Comparison of ENCODE assay signal across 18 mouse cellular contexts in the genomic region with DNA sequence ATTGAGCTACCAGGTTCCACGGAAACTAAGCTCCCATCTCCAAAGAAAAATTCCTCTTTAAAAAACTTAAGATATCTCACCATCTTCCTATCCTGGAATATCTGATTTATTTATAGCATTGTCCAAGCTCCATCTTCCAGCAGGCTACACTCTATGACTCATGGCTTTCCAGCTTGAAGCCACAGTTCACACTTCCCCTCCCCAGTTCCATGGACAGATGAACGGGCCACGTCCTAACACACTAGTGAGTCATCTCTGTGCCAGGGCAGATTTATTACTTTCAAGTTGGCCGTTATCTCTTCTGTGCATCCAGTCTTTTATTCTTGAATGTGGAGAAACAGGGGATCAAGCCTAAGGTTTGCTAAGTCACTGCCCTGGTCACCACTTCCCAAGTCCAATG.
DNase-seq lines count a peak whose midpoint lies in the region; ATAC-seq and TF ChIP-seq lines count a peak whose summit lies in the region.
"Had no signal": no experiment of that assay in that cellular context is flagged by ENCODE, and none has a peak within 500 bp of the region (broad histone marks: within the 10 kb centered on the region; RNA-seq: fewer than 3 reads in every experiment).

No protein-coding gene starts in this region.

- H3K9me3 ChIP-seq in forebrain, embryonic 11.5 days (ENCODE audit: control insufficient read depth, low read length), result no peaks in the 10 kb centered on the region
- H3K9me3 ChIP-seq: hindbrain, embryonic 15.5 days; kidney, embryonic 15.5 days; midbrain, embryonic 10.5 days had no signal

- no peak overlapping the region for H3K27ac ChIP-seq in forebrain, embryonic 11.5 days (ENCODE audit: low read depth, low read length)
- H3K27ac ChIP-seq: hindbrain, embryonic 15.5 days; kidney, embryonic 15.5 days; midbrain, embryonic 10.5 days; stomach, postnatal 0 days had no signal

- H3ac ChIP-seq in myocyte (ENCODE audit: control insufficient read depth, insufficient read length), result no peak overlapping the region

- TF ChIP-seq POLR2A in myocyte (IDR thresholded peaks at IDR 0.05; ENCODE audit: insufficient read length, low read depth), result no peak

- H3K79me2 ChIP-seq in myocyte (ENCODE audit: control insufficient read depth, insufficient read depth), result no peaks in the 10 kb centered on the region

- H3K4me2 ChIP-seq in myocyte (ENCODE audit: low read depth), result no peak overlapping the region
- no peak overlapping the region for H3K4me2 ChIP-seq in forebrain, embryonic 11.5 days (ENCODE audit: low read depth, low read length, severe bottlenecking)
- H3K4me2 ChIP-seq: heart, embryonic 11.5 days; hindbrain, embryonic 15.5 days; kidney, embryonic 15.5 days had no signal

- 90% methylated on average over 4 of the region's 4 CpGs for WGBS in forebrain, embryonic 11.5 days

- no peaks in the 10 kb centered on the region for H3K27me3 ChIP-seq in myocyte (ENCODE audit: control insufficient read depth, insufficient read depth, insufficient read length)
- no peaks in the 10 kb centered on the region for H3K27me3 ChIP-seq in forebrain, embryonic 11.5 days (ENCODE audit: control insufficient read depth, insufficient read depth, low read length)
- H3K27me3 ChIP-seq: hindbrain, embryonic 15.5 days; kidney, embryonic 15.5 days had no signal

- no peaks in the 10 kb centered on the region for H3K4me1 ChIP-seq in forebrain, embryonic 11.5 days (replicated peaks; ENCODE audit: control insufficient read depth, insufficient read depth, low read length)
- H3K4me1 ChIP-seq: hindbrain, embryonic 15.5 days; kidney, embryonic 15.5 days; midbrain, embryonic 10.5 days had no signal

- H3K9ac ChIP-seq in forebrain, embryonic 11.5 days (ENCODE audit: low read length), result no peak overlapping the region
- H3K9ac ChIP-seq: hindbrain, embryonic 15.5 days; kidney, embryonic 15.5 days had no signal

- ATAC-seq in cerebellum, adult (ENCODE audit: insufficient number of reproducible peaks, low FRiP score, low TSS enrichment), result no peak; the same call in 1 of the 2 replicates
- no peak for ATAC-seq in forebrain, embryonic 11.5 days (replicated peaks; ENCODE audit: low FRiP score)
- ATAC-seq: intestine, embryonic 16.5 days had no signal

- peak; percentile 30 for DNase-seq in cerebellum, adult 9-11 months
- peak; percentile 7 for DNase-seq in lung, postnatal 14 days
- no peak for DNase-seq in lung, postnatal 25 days (ENCODE audit: low spot score)
- DNase-seq in adrenal gland, adult 2 months, result peak; percentile 74
- DNase-seq in forebrain, embryonic 11.5 days (ENCODE audit: low spot score), result no peak
- no peak for DNase-seq in thymus, postnatal 36 days
- DNase-seq: cerebellum, adult 11-12 months; heart, postnatal 14 days; layer of hippocampus, postnatal 36 days; left cerebral cortex, postnatal 4 days had no signal

- H3K4me3 ChIP-seq in myocyte, result no peak overlapping the region
- H3K4me3 ChIP-seq in forebrain, embryonic 11.5 days (ENCODE audit: low read depth, low read length), result no peak overlapping the region
- H3K4me3 ChIP-seq: hindbrain, embryonic 15.5 days; kidney, embryonic 15.5 days; midbrain, embryonic 10.5 days had no signal

- H3K36me3 ChIP-seq in myocyte (ENCODE audit: control insufficient read depth, insufficient read depth), result no peaks in the 10 kb centered on the region
- no peaks in the 10 kb centered on the region for H3K36me3 ChIP-seq in forebrain, embryonic 11.5 days (ENCODE audit: control insufficient read depth, insufficient read depth, low read length)
- H3K36me3 ChIP-seq: hindbrain, embryonic 15.5 days; kidney, embryonic 15.5 days; midbrain, embryonic 10.5 days had no signal

TF ChIP-seq in myocyte, 11 proteins besides CTCF, POLR2A, EP300 and RAD21:
- no peak for TF ChIP-seq MYOG (IDR thresholded peaks at IDR 0.05; ENCODE audit: control insufficient read depth in 1 of 3, insufficient read depth in 1 of 3, insufficient read length in 2 of 3, low read depth in 2 of 3)
- TF ChIP-seq TCF12 (IDR thresholded peaks at IDR 0.05; ENCODE audit: insufficient read depth, poor library complexity, severe bottlenecking), result no peak
- no peak for TF ChIP-seq CEBPB (IDR thresholded peaks at IDR 0.05; ENCODE audit: insufficient read depth, poor library complexity, severe bottlenecking)
- TF ChIP-seq E2F4 (IDR thresholded peaks at IDR 0.05; ENCODE audit: insufficient read depth), result no peak
- peak in 2 of 3 experiments; percentile 34 to 68 for TF ChIP-seq MYOD1 (IDR thresholded peaks at IDR 0.05; ENCODE audit: control insufficient read depth in 1 of 3, insufficient read length in 2 of 3, low read depth in 2 of 3)
- TF ChIP-seq SRF (IDR thresholded peaks at IDR 0.05; ENCODE audit: control insufficient read depth, insufficient read length, low read depth), result no peak
- peak; percentile 65 for TF ChIP-seq MAX (IDR thresholded peaks at IDR 0.05; ENCODE audit: low read depth)
- TF ChIP-seq REST (IDR thresholded peaks at IDR 0.05; ENCODE audit: insufficient read depth, insufficient read length), result no peak

Comparison
In these comparisons a context has a peak if more than half of its experiments do, and no peak if none do; other contexts are left out.
1. DNase-seq: peak in cerebellum, adult 9-11 months (single experiment), lung, postnatal 14 days (single experiment) and adrenal gland, adult 2 months (single experiment); none in lung, postnatal 25 days (single experiment), forebrain, embryonic 11.5 days (single experiment) and thymus, postnatal 36 days (0 of 2).